Mouse (Mus musculus) G1E (cell line): Measurements from ENCODE around the gene Gm16253. TPM values are rescaled to one million over a fixed set of nuclear protein-coding genes. Genes with fewer than 3 reads are reported as not detected.

Experiments
- ATAC-seq: 2 replicates; pipeline ENCODE4 v1.8.0; 2016; ENCODE audit warnings: mild to moderate bottlenecking; ENCODE audit not compliant: insufficient number of reproducible peaks, poor library complexity, low FRiP score, severe bottlenecking; ENCODE audit errors: extremely low read depth
- DNase-seq: peaks from one replicate; pipeline ENCODE4 v3.0.0; 2012; ENCODE audit warnings: low spot score
- H3K27me3 ChIP-seq: 2 replicates; pipeline ENCODE4 v1.6.1; 2012; ENCODE audit warnings: mild to moderate bottlenecking, low read length, inconsistent platforms; ENCODE audit not compliant: insufficient read depth
- H3K36me3 ChIP-seq: replicated peaks from 2 replicates; pipeline ENCODE3; 2012; ENCODE audit warnings: mild to moderate bottlenecking, inconsistent platforms
- H3K4me1 ChIP-seq: 2 replicates; pipeline ENCODE4 v1.6.1; 2012; ENCODE audit warnings: low read depth, low read length, inconsistent platforms, mixed read lengths; ENCODE audit not compliant: insufficient read depth
- H3K4me3 ChIP-seq: 2 replicates; pipeline ENCODE4 v1.5.1; 2012; ENCODE audit warnings: low read depth, mild to moderate bottlenecking, inconsistent platforms, low read length, moderate library complexity, mixed read lengths
- H3K9me3 ChIP-seq: replicated peaks from 2 replicates; pipeline ENCODE4 v1.6.1; 2012; ENCODE audit warnings: inconsistent platforms
- CTCF ChIP-seq: IDR thresholded peaks from 2 replicates; pipeline ENCODE4 v1.5.1; 2012; ENCODE audit warnings: low read depth, low read length, inconsistent platforms, mixed read lengths
- GATA1 ChIP-seq: IDR thresholded peaks from 2 replicates; pipeline ENCODE4 v1.6.1; 2012; ENCODE audit warnings: borderline replicate concordance, low read length, inconsistent platforms, mixed read lengths
- GATA2 ChIP-seq: IDR thresholded peaks from 2 replicates; pipeline ENCODE4 v1.6.1; 2012; ENCODE audit warnings: low read depth, low read length, inconsistent platforms, borderline replicate concordance
- POLR2AphosphoS5 ChIP-seq: IDR thresholded peaks from 2 replicates; pipeline ENCODE4 v1.6.1; 2012; ENCODE audit warnings: low read depth, low read length, inconsistent platforms; ENCODE audit not compliant: insufficient replicate concordance
- TAL1 ChIP-seq: conservative IDR thresholded peaks from 2 replicates; pipeline ENCODE4 v1.6.1; 2012; ENCODE audit warnings: low read depth, low read length, inconsistent platforms, mixed read lengths
- polyA plus RNA-seq: library from polyadenylated mRNA; stranded (reverse); fragments of >175 nt; gene quantifications from 2 replicates; pipeline ENCODE4 v1.2.3, GENCODE M21; 2012
- total RNA-seq, 2 experiments: library from RNA; stranded (forward) in 1 of 2; stranded (reverse) in 1 of 2; fragments of 200-1000 nt in 1 of 2; fragments of >200 nt in 1 of 2; fragmentation: Nextera tagmentation in 1 of 2; gene quantifications; 2 replicates each; pipeline ENCODE4 v1.2.3; 2014 to 2017

The Gm16253 gene
- total and polyA plus RNA-seq, 3 experiments = not detected

DNA sequence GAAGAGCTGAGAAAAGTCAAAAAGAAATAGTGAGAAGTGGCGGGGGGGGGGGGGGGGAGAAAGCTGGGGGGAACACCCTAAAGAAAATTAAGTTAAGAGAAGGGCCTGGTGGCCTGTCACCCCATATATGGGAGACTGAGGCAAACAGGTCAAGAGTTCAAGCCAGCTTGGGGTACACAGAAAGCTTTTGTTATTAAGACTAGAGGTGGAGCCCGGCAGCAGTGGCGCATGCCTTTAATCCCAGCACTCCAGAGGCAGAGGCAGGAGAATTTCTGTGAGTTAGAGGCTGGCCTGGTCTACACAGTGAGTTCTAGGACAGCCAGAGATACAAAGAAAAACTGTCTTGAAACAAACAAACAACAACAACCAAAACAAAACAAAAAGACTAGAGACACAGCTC, 11.7 kb upstream of the Gm16253 start:
- ATAC-seq (no peak), DNase-seq (no peak)
- H3K4me3 ChIP-seq = no peak overlapping the region
- H3K4me1 ChIP-seq = peaks cover 27% of the 10 kb centered on the region
- H3K27me3 ChIP-seq = peaks cover 9% of the 10 kb centered on the region; the same call in 1 of the 2 replicates
- H3K36me3 ChIP-seq = peaks cover 18% of the 10 kb centered on the region
- TF ChIP-seq CTCF (no peak), GATA2 (no peak), POLR2AphosphoS5 (no peak), TAL1 (no peak), GATA1 (no peak)
- H3K9me3 ChIP-seq = no peaks in the 10 kb centered on the region

DNA sequence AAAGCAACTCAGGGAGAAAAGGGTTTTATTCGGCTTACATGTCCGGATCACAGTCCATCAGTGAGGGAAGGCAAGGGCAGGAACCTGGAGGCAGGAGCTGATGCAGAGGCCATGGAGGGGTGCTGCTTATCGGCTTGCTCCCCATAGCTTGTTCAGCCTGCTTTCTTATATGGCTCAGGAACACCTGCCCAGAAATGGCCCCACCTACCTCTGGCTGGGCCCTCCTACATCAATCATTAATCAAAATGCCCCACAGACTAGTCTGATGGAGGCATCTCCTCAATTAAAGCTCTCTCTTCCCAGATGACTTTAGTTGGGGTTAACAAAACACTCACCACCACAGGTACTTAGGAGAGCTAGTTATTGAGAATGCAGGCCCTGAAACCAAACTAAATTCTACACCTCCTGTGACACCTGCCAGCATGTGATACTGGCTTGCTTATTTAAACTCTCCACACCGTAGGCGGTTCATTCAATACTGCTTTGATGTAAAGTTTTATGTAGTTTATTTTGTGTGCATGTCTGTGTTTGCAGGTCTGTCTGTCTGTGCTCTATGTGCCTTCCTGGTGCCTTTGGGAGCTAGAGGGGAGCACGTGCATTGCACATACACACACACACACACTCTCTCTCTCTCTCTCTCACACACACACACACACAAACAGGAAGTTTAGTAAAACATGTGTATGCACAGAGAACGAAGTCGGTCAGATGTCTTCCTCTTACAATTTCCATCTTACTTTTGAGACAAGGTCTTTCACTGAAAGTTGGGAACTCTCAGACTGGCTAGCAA, 9.9 kb upstream of the Gm16253 start:
- Histone ChIP-seq H3K36me3 (peaks cover 2% of the 10 kb centered on the region), H3K27me3 (peaks cover 15% of the 10 kb centered on the region), H3K4me1 (peaks cover 16% of the 10 kb centered on the region), H3K4me3 (no peak overlapping the region), H3K9me3 (no peaks in the 10 kb centered on the region)
- TF ChIP-seq GATA2 (no peak), TAL1 (no peak), CTCF (no peak), POLR2AphosphoS5 (no peak), GATA1 (no peak)
- ATAC-seq = no peak
- no peak for DNase-seq

DNA sequence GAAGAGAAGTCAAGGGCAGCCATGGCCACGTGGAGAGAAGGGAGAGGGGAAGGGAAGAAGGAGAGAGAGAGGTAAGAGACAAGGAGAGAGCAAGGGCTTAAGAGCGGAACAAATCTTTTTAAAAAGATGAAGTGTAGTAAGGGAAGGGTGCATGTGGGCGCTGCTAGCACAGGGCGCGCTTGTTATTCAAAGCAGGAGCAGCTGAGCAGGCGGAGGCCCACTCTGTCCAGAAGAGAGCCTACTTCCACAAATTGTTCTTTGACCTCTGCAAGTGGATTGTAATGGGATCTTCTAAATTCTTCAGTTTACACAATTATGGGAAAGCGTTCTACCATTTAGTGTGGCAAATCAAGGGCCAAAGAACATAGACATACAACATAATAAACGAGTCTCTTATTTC, 8.2 kb upstream of the Gm16253 start:
- Histone ChIP-seq H3K4me1 (peaks cover 19% of the 10 kb centered on the region), H3K27me3 (peaks cover 21% of the 10 kb centered on the region), H3K36me3 (no peaks in the 10 kb centered on the region), H3K9me3 (no peaks in the 10 kb centered on the region), H3K4me3 (no peak overlapping the region)
- ATAC-seq = no peak
- TF ChIP-seq GATA1 = no peak
- no peak for TF ChIP-seq CTCF
- no peak for DNase-seq

DNA sequence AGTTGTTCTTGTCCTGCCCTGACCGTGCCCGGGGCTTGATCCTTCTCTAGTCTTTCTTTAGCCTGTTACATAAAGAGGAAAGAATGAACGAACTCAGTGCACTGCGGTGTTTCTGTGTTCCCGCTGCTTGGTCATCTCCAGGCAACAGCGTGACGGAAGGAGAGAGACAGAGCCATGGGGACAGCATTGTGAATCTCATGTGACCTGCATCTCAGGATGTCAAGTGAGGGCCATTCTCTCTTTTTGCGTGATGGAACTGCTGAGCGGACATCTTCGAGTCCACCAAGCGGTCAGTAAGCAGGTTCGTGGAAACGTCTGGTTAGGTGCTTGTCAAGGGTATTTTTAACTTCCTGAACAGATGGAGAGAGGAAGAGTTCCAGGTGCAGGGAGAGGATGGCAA, 7.3 kb upstream of the Gm16253 start:
- TF ChIP-seq GATA1 (no peak), CTCF (no peak), GATA2 (no peak), POLR2AphosphoS5 (no peak), TAL1 (no peak)
- no peak for DNase-seq
- Histone ChIP-seq H3K4me3 (no peak overlapping the region), H3K9me3 (no peaks in the 10 kb centered on the region), H3K36me3 (no peaks in the 10 kb centered on the region), H3K4me1 (peaks cover 15% of the 10 kb centered on the region), H3K27me3 (peaks cover 29% of the 10 kb centered on the region)
- no peak for ATAC-seq

DNA sequence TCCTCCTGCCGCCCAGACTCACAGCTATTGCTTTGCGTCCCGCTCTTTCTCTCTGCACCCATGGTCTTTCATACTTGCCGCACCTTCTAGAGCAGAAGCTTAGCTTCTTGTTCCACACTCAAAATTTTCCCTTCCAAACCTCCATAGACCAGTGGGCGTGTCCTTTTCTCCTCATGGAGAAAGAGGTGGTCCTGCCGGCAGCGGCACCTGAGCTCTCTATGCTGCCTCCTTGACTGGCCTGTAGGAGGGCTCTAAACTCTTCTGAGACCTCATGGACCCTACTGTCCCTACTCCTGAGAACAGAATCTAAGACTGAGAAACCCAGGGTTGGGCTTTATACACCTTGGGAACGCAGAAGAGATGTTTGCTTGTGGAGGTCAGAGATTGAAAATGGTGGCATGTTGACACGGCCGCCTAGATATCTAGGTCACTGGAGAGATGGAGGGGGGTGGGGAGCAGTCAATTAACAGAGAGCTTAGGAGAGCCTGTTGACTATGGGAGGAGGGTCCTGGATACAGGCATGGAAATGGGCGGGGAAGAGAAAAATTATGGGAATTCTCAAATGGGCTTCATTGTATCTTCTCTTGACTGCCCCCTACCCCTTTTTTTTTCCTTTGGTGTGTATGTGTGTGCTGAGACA, 6.7 kb upstream of the Gm16253 start:
- no peaks in the 10 kb centered on the region for H3K36me3 ChIP-seq
- no peak for DNase-seq
- no peaks in the 10 kb centered on the region for H3K9me3 ChIP-seq
- TF ChIP-seq CTCF = no peak
- no peak for TF ChIP-seq POLR2AphosphoS5
- no peak for TF ChIP-seq TAL1
- TF ChIP-seq GATA1 = no peak
- TF ChIP-seq GATA2 = no peak
- peaks cover 29% of the 10 kb centered on the region for H3K27me3 ChIP-seq
- H3K4me1 ChIP-seq = peaks cover 11% of the 10 kb centered on the region; the same call in 1 of the 2 replicates
- no peak for ATAC-seq
- H3K4me3 ChIP-seq = no peak overlapping the region

DNA sequence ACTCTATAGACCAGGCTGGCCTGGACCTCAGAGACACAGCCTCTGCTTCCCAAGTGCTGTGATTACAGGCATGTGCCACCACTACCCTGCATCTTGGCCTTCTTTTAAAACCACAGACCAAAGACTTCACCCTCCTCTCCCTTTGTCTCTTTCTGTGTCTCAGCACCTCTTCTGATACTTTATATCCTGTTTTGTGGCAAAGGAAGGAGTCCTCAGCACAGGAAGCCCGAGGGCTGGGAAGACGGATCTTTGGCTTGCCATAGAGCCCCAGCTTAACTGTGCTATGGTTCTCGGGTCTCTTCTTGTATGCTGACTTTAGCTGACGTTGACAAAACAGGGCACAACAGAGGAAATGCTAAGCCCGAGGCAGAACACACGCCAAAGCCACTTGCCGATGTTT, 6.1 kb upstream of the Gm16253 start:
- Histone ChIP-seq H3K9me3 (no peaks in the 10 kb centered on the region), H3K4me1 (peaks cover 11% of the 10 kb centered on the region; the same call in 1 of the 2 replicates), H3K27me3 (peaks cover 29% of the 10 kb centered on the region), H3K4me3 (no peak overlapping the region), H3K36me3 (no peaks in the 10 kb centered on the region)
- DNase-seq = no peak
- ATAC-seq = no peak
- TF ChIP-seq CTCF (no peak), GATA2 (no peak), TAL1 (no peak), GATA1 (no peak), POLR2AphosphoS5 (no peak)
